Mouse (Mus musculus): ENCODE measurements around the gene Ddx49. TPM values are rescaled to one million over a fixed set of nuclear protein-coding genes. Genes with fewer than 3 reads are reported as not detected.

The Ddx49 gene
- polyA plus RNA-seq, 1 experiment from 2014 or later = 40.3 TPM

- Histone ChIP-seq H3K4me3 (ENCODE audit: low read depth, low read length) (no peak within 1 kb of the TSS), H3K4me2 (ENCODE audit: low read length) (no peak within 1 kb of the TSS; the same call in 1 of the 2 replicates), H3K27ac (ENCODE audit: low read length) (0 out of 2 replicates have a peak within 1 kb of the TSS, but pooled peaks have one; percentile 28), H3K9me3 (replicated peaks; ENCODE audit: control insufficient read depth, low read length, poor library complexity, severe bottlenecking) (no peaks in the 10 kb centered on the region), H3K27me3 (ENCODE audit: control insufficient read depth, insufficient read depth, low read depth, low read length) (no peaks in the 10 kb centered on the region), H3K9ac (ENCODE audit: low read depth, low read length) (0 out of 2 replicates have a peak within 1 kb of the TSS, but pooled peaks have one; percentile 46), H3K36me3 (ENCODE audit: control insufficient read depth, insufficient read depth, low read length) (peaks cover 47% of the 10 kb centered on the region), H3K4me1 (ENCODE audit: control insufficient read depth, insufficient read depth, low read length) (peaks cover 10% of the 10 kb centered on the region)
- 26% methylated on average over 14 of the region's 14 CpGs for WGBS
- no peak for ATAC-seq
These were observed 27.0 kb upstream of the Ddx49 start, which contains the start of gene Gdf1 for GRCm38 (mm10) chr8:70329124-70329834. Gdf1 (plus strand) TSS chr8:70329817.

GRCm38 (mm10) chr8:70327512-70327911 lies 25.2 kb upstream of the Ddx49 start:
- Histone ChIP-seq H3K27ac (ENCODE audit: low read length) (no peak overlapping the region), H3K27me3 (ENCODE audit: control insufficient read depth, insufficient read depth, low read depth, low read length) (no peaks in the 10 kb centered on the region), H3K4me3 (ENCODE audit: low read depth, low read length) (no peak overlapping the region), H3K36me3 (ENCODE audit: control insufficient read depth, insufficient read depth, low read length) (peaks cover 29% of the 10 kb centered on the region), H3K4me1 (ENCODE audit: control insufficient read depth, insufficient read depth, low read length) (peaks cover 10% of the 10 kb centered on the region), H3K9ac (ENCODE audit: low read depth, low read length) (no peak overlapping the region), H3K9me3 (replicated peaks; ENCODE audit: control insufficient read depth, low read length, poor library complexity, severe bottlenecking) (no peaks in the 10 kb centered on the region), H3K4me2 (ENCODE audit: low read length) (no peak overlapping the region)
- ATAC-seq = no peak
- WGBS = 97% methylated on average over 6 of the region's 6 CpGs

- no peak overlapping the region for H3K27ac ChIP-seq (ENCODE audit: low read length)
- no peaks in the 10 kb centered on the region for H3K27me3 ChIP-seq (ENCODE audit: control insufficient read depth, insufficient read depth, low read depth, low read length)
- no peak for ATAC-seq
- 99% methylated on average over 3 of the region's 3 CpGs for WGBS
- H3K4me3 ChIP-seq (ENCODE audit: low read depth, low read length) = no peak overlapping the region
- H3K9ac ChIP-seq (ENCODE audit: low read depth, low read length) = no peak overlapping the region
- no peak overlapping the region for H3K4me2 ChIP-seq (ENCODE audit: low read length)
- H3K9me3 ChIP-seq (replicated peaks; ENCODE audit: control insufficient read depth, low read length, poor library complexity, severe bottlenecking) = no peaks in the 10 kb centered on the region
- no peaks in the 10 kb centered on the region for H3K4me1 ChIP-seq (ENCODE audit: control insufficient read depth, insufficient read depth, low read length)
- peaks cover 16% of the 10 kb centered on the region for H3K36me3 ChIP-seq (ENCODE audit: control insufficient read depth, insufficient read depth, low read length)
These were observed 21.4 kb upstream of the Ddx49 start for GRCm38 (mm10) chr8:70323716-70324115.

- no peaks in the 10 kb centered on the region for H3K9me3 ChIP-seq (replicated peaks; ENCODE audit: control insufficient read depth, low read length, poor library complexity, severe bottlenecking)
- peaks cover 22% of the 10 kb centered on the region for H3K4me1 ChIP-seq (ENCODE audit: control insufficient read depth, insufficient read depth, low read length)
- no peak for ATAC-seq
- WGBS = 86% methylated on average over 5 of the region's 5 CpGs
- peaks cover 9% of the 10 kb centered on the region for H3K36me3 ChIP-seq (ENCODE audit: control insufficient read depth, insufficient read depth, low read length)
- H3K4me2 ChIP-seq (ENCODE audit: low read length) = peak overlapping the region; percentile 61
- peak overlapping the region; percentile 78; the same call in 1 of the 2 replicates for H3K4me3 ChIP-seq (ENCODE audit: low read depth, low read length)
- no peak overlapping the region for H3K9ac ChIP-seq (ENCODE audit: low read depth, low read length)
- H3K27ac ChIP-seq (ENCODE audit: low read length) = peak overlapping the region; percentile 97
- no peaks in the 10 kb centered on the region for H3K27me3 ChIP-seq (ENCODE audit: control insufficient read depth, insufficient read depth, low read depth, low read length)
These were observed 15.6 kb upstream of the Ddx49 start for GRCm38 (mm10) chr8:70317872-70318271.

- H3K9me3 ChIP-seq (replicated peaks; ENCODE audit: control insufficient read depth, low read length, poor library complexity, severe bottlenecking) = no peaks in the 10 kb centered on the region
- peak overlapping the region; percentile 97 for H3K27ac ChIP-seq (ENCODE audit: low read length)
- H3K36me3 ChIP-seq (ENCODE audit: control insufficient read depth, insufficient read depth, low read length) = peaks cover 12% of the 10 kb centered on the region
- H3K4me3 ChIP-seq (ENCODE audit: low read depth, low read length) = peak overlapping the region; percentile 78
- peaks cover 22% of the 10 kb centered on the region for H3K4me1 ChIP-seq (ENCODE audit: control insufficient read depth, insufficient read depth, low read length)
- peak; percentile 88 for ATAC-seq
- peak overlapping the region; percentile 61 for H3K4me2 ChIP-seq (ENCODE audit: low read length)
- H3K9ac ChIP-seq (ENCODE audit: low read depth, low read length) = peak overlapping the region; percentile 88
- H3K27me3 ChIP-seq (ENCODE audit: control insufficient read depth, insufficient read depth, low read depth, low read length) = no peaks in the 10 kb centered on the region
- 10% methylated on average over 15 of the region's 15 CpGs for WGBS
These were observed 14.5 kb upstream of the Ddx49 start for GRCm38 (mm10) chr8:70316511-70317504.

GRCm38 (mm10) chr8:70315624-70316510 lies 13.6 kb upstream of the Ddx49 start, which contains the start of gene Cers1:
Cers1 (plus strand) TSS chr8:70315775.
- Histone ChIP-seq H3K27ac (ENCODE audit: low read length) (peak within 1 kb of the TSS; percentile 97), H3K9ac (ENCODE audit: low read depth, low read length) (peak within 1 kb of the TSS; percentile 88), H3K4me1 (ENCODE audit: control insufficient read depth, insufficient read depth, low read length) (peaks cover 22% of the 10 kb centered on the region), H3K27me3 (ENCODE audit: control insufficient read depth, insufficient read depth, low read depth, low read length) (no peaks in the 10 kb centered on the region), H3K4me3 (ENCODE audit: low read depth, low read length) (peak within 1 kb of the TSS; percentile 78), H3K9me3 (replicated peaks; ENCODE audit: control insufficient read depth, low read length, poor library complexity, severe bottlenecking) (no peaks in the 10 kb centered on the region), H3K36me3 (ENCODE audit: control insufficient read depth, insufficient read depth, low read length) (peaks cover 21% of the 10 kb centered on the region), H3K4me2 (ENCODE audit: low read length) (peak within 1 kb of the TSS; percentile 61)
- ATAC-seq = peak; percentile 59
- WGBS = 1% methylated on average over 66 of the region's 66 CpGs

GRCm38 (mm10) chr8:70313399-70313798 lies 11.1 kb upstream of the Ddx49 start:
- H3K9ac ChIP-seq (ENCODE audit: low read depth, low read length) = no peak overlapping the region
- peaks cover 22% of the 10 kb centered on the region for H3K4me1 ChIP-seq (ENCODE audit: control insufficient read depth, insufficient read depth, low read length)
- H3K36me3 ChIP-seq (ENCODE audit: control insufficient read depth, insufficient read depth, low read length) = peaks cover 21% of the 10 kb centered on the region
- no peaks in the 10 kb centered on the region for H3K27me3 ChIP-seq (ENCODE audit: control insufficient read depth, insufficient read depth, low read depth, low read length)
- H3K27ac ChIP-seq (ENCODE audit: low read length) = no peak overlapping the region
- no peak for ATAC-seq
- H3K4me3 ChIP-seq (ENCODE audit: low read depth, low read length) = no peak overlapping the region
- no peak overlapping the region for H3K4me2 ChIP-seq (ENCODE audit: low read length)
- WGBS = 88% methylated on average over 2 of the region's 2 CpGs
- no peaks in the 10 kb centered on the region for H3K9me3 ChIP-seq (replicated peaks; ENCODE audit: control insufficient read depth, low read length, poor library complexity, severe bottlenecking)

- no peak overlapping the region for H3K4me2 ChIP-seq (ENCODE audit: low read length)
- ATAC-seq = no peak
- no peaks in the 10 kb centered on the region for H3K27me3 ChIP-seq (ENCODE audit: control insufficient read depth, insufficient read depth, low read depth, low read length)
- WGBS = 30% methylated on average over 2 of the region's 2 CpGs
- H3K36me3 ChIP-seq (ENCODE audit: control insufficient read depth, insufficient read depth, low read length) = peaks cover 33% of the 10 kb centered on the region
- no peak overlapping the region for H3K9ac ChIP-seq (ENCODE audit: low read depth, low read length)
- H3K4me1 ChIP-seq (ENCODE audit: control insufficient read depth, insufficient read depth, low read length) = no peaks in the 10 kb centered on the region; the same call in 1 of the 2 replicates
- H3K9me3 ChIP-seq (replicated peaks; ENCODE audit: control insufficient read depth, low read length, poor library complexity, severe bottlenecking) = no peaks in the 10 kb centered on the region
- H3K27ac ChIP-seq (ENCODE audit: low read length) = no peak overlapping the region
- H3K4me3 ChIP-seq (ENCODE audit: low read depth, low read length) = no peak overlapping the region
These were observed 7.0 kb upstream of the Ddx49 start for GRCm38 (mm10) chr8:70309311-70309710.
